Mouse (Mus musculus) thymus, adult 2 months (tissue): ENCODE data around the gene Ccdc7a.
"Not testable (repeated sequence)": the region's sequence is repeated elsewhere in the genome, so short reads cannot be mapped to it uniquely, and the experiment has no call there.

Experiments
- CTCF ChIP-seq: fragments of 200-500 bp; IDR thresholded peaks from 2 replicates; pipeline ENCODE4 v1.5.1; 2012; ENCODE audit warnings: mild to moderate bottlenecking, control low read depth, low read length, moderate library complexity, borderline replicate concordance; ENCODE audit not compliant: control insufficient read depth, poor library complexity, insufficient read depth; ENCODE audit errors: extremely low read depth
- POLR2A ChIP-seq: fragments of 200-500 bp; IDR thresholded peaks from 2 replicates; pipeline ENCODE4 v1.6.1; 2012; ENCODE audit warnings: mild to moderate bottlenecking, low read length, control low read depth, moderate library complexity; ENCODE audit not compliant: control insufficient read depth, poor library complexity, insufficient read depth; ENCODE audit errors: extremely low read depth

DNA sequence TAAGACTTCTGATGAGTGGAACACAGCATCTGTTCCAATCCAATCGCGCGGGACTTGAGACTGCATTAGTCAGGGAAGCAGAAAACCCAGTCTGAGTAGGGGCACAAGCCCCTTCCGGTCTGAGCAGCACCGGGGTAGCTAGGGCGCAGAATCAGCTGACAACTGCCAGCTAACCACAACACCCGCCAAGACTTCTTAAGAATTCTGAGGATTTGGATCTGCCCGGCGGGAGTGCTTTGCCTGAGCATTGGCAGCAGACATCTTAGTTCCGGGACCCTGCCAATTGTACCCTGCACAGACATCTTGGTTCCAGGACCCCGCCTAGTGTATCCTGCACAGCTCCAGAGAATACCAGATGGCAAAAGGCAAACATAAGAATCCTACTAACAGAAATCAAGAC is 116.4 kb downstream of the Ccdc7a start:
- TF ChIP-seq CTCF, POLR2A: not testable (repeated sequence)
